7 mouse cellular contexts compared by ENCODE assay signal in the genomic region with DNA sequence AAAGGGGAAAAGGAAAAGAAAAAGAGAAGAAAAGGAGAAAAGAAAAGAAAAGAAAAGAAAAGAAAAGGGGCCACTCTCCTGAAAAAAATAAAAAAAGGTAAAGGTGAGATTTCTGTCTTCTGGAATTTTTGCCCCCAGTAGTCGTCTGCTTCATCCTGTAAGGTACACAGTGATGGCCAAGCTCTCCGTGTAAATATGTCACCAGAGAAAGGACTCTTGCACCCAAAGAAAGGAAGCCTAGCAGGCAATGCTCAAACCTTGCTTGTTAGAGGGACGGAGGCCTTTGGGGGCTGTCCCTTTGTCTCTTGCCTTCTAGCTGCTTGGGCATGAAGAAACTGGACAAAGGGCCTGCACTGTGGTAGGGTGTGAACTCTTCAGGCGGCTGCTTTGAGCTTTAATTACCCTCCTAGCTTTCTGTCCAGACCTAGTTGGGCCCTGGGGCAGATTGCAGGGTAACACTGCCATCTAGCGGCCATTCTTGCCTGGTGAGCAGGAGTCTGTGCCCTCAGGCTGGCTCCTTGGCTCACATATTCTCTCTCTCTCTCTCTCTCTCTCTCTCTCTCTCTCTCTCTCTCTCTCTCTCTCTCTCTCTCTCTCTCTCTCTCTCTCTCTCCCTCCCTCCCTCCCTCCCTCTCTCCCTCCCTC.
DNase-seq lines count a peak whose midpoint lies in the region; ATAC-seq and TF ChIP-seq lines count a peak whose summit lies in the region.

No protein-coding gene starts in this region.

- WGBS in intestine, embryonic 15.5 days: 9% methylated on average over 5 of the region's 5 CpGs
- WGBS in midbrain, embryonic 12.5 days: 4% methylated on average over 5 of the region's 5 CpGs
- 3% methylated on average over 5 of the region's 5 CpGs for WGBS in small intestine, adult 2 months

- H3K36me3 ChIP-seq in intestine, embryonic 15.5 days: no peaks in the 10 kb centered on the region
- H3K36me3 ChIP-seq in midbrain, embryonic 12.5 days: no peaks in the 10 kb centered on the region
- H3K36me3 ChIP-seq in small intestine, adult 2 months (ENCODE audit: control insufficient read depth, insufficient read depth, low read length): no peaks in the 10 kb centered on the region

- H3K9ac ChIP-seq in intestine, embryonic 15.5 days: no peak overlapping the region
- H3K9ac ChIP-seq in midbrain, embryonic 12.5 days (replicated peaks): no peak overlapping the region

- H3K4me2 ChIP-seq in intestine, embryonic 15.5 days (replicated peaks): peak overlapping the region; percentile 40
- H3K4me2 ChIP-seq in midbrain, embryonic 12.5 days (replicated peaks): peak overlapping the region; percentile 31

- H3K4me1 ChIP-seq in intestine, embryonic 15.5 days (replicated peaks): peaks cover 2% of the 10 kb centered on the region; the same call in 1 of the 2 replicates
- H3K4me1 ChIP-seq in midbrain, embryonic 12.5 days: peaks cover 7% of the 10 kb centered on the region
- no peaks in the 10 kb centered on the region for H3K4me1 ChIP-seq in small intestine, adult 2 months (ENCODE audit: control insufficient read depth, insufficient read depth, insufficient read length, low read length)

- peak; percentile 78 for TF ChIP-seq CTCF in small intestine, adult 2 months (IDR thresholded peaks at IDR 0.05; ENCODE audit: extremely low read depth, insufficient read length, insufficient replicate concordance, low read depth, low read length)

- ATAC-seq in intestine, embryonic 15.5 days: peak; percentile 98
- ATAC-seq in midbrain, embryonic 12.5 days (ENCODE audit: low FRiP score, low read depth): peak; percentile 96

- no peak overlapping the region for H3K27ac ChIP-seq in intestine, embryonic 15.5 days
- H3K27ac ChIP-seq in midbrain, embryonic 12.5 days (replicated peaks): peak overlapping the region; percentile 46; the same call in 1 of the 2 replicates
- H3K27ac ChIP-seq in small intestine, adult 2 months (ENCODE audit: insufficient read depth, low read depth, low read length): no peak overlapping the region

- H3K4me3 ChIP-seq in intestine, embryonic 15.5 days (replicated peaks): no peak overlapping the region
- no peak overlapping the region for H3K4me3 ChIP-seq in midbrain, embryonic 12.5 days
- H3K4me3 ChIP-seq in small intestine, adult 2 months (ENCODE audit: low read depth, low read length): no peak overlapping the region

- no peaks in the 10 kb centered on the region for H3K27me3 ChIP-seq in intestine, embryonic 15.5 days (replicated peaks)
- H3K27me3 ChIP-seq in midbrain, embryonic 12.5 days: no peaks in the 10 kb centered on the region
- H3K27me3 ChIP-seq in small intestine, adult 2 months (ENCODE audit: control insufficient read depth, insufficient read depth, low read length): no peaks in the 10 kb centered on the region

- DNase-seq in adrenal gland, adult 18-20 months (ENCODE audit: low spot score in 2 of 2): peak; percentile 78 to 82
- DNase-seq in embryo, embryonic 10.5 days (ENCODE audit: low spot score): peak; percentile 96
- DNase-seq in gastrocnemius, postnatal 36 days: peak; percentile 43 to 46
- DNase-seq in left cerebral cortex, postnatal 25 days (ENCODE audit: low spot score in 2 of 2): peak; percentile 89 to 93

- no peaks in the 10 kb centered on the region for H3K9me3 ChIP-seq in intestine, embryonic 15.5 days
- no peaks in the 10 kb centered on the region for H3K9me3 ChIP-seq in midbrain, embryonic 12.5 days

- TF ChIP-seq POLR2A in small intestine, adult 2 months (IDR thresholded peaks at IDR 0.05; ENCODE audit: low read depth, low read length): no peak

- intact Hi-C loops in gastrocnemius, postnatal 36 days (cut with DNase I): no loop called here
- intact Hi-C loops in left cerebral cortex, postnatal 25 days (cut with DNase I): loop anchor here (5.0 to 10.0 kb wide), 5 partner anchors 154 to 1107 kb away; no protein-coding TSS in a partner anchor

Comparison
In these comparisons a context has a peak if more than half of its experiments do, and no peak if none do; other contexts are left out.
1. DNase-seq: peak in every context shown above with its lines; median percentile 96 in embryo, embryonic 10.5 days; 91 in left cerebral cortex, postnatal 25 days; 80 in adrenal gland, adult 18-20 months; 44 in gastrocnemius, postnatal 36 days.